Mouse (Mus musculus): ENCODE results near the gene Sik1. TPM values are rescaled to one million over a fixed set of nuclear protein-coding genes. Genes with fewer than 3 reads are reported as not detected.
A peak's percentile ranks its signal among the peaks of the same experiment; 100 is the strongest.

Gene Sik1
- polyA plus RNA-seq, 1 experiment from 2014 or later = 20.3 TPM

DNA sequence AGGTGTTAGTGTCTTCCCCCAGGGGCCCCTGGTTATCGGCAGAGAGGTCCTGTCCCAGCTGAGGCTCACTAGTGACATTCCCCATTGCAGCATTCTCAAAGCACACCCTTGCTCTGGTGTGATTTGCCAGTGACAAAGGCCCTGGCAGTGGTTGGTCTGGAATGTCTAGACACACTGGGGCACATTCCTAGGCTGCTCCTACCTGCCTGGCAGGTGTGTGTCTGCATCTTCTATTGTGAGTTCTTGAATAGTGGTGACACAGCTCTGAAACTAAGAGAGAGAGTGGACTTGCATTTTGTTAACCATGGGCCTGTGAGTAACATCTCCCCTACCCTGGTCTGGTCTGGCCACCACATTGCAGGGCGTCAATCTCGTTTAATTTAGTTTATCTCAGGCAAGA lies 41.1 kb upstream of the Sik1 start:
- Histone ChIP-seq H3K9me3 (ENCODE audit: control insufficient read depth, low read length) (no peaks in the 10 kb centered on the region), H3K27me3 (ENCODE audit: control insufficient read depth, insufficient read depth, low read length) (no peaks in the 10 kb centered on the region), H3K4me2 (ENCODE audit: low read length) (no peak overlapping the region), H3K36me3 (ENCODE audit: control insufficient read depth, insufficient read depth, low read length) (no peaks in the 10 kb centered on the region), H3K4me3 (ENCODE audit: control insufficient read depth in 1 of 2, insufficient read depth in 1 of 2, low read depth in 1 of 2, low read length in 2 of 2) (no peak overlapping the region), H3K9ac (ENCODE audit: low read length) (no peak overlapping the region), H3K4me1 (ENCODE audit: control insufficient read depth in 2 of 2, insufficient read depth in 2 of 2, low read length in 2 of 2) (peaks cover 29 to 37% of the 10 kb centered on the region in 2 experiments), H3K27ac (replicated peaks in 1 of 2; ENCODE audit: control insufficient read depth in 1 of 2, insufficient read depth in 1 of 2, low read depth in 2 of 2, low read length in 2 of 2) (no peak overlapping the region)
- ATAC-seq (ENCODE audit: insufficient number of reproducible peaks, insufficient read depth, low FRiP score, low read depth) = no peak
- 44% methylated on average over 3 of the region's 3 CpGs for WGBS

DNA sequence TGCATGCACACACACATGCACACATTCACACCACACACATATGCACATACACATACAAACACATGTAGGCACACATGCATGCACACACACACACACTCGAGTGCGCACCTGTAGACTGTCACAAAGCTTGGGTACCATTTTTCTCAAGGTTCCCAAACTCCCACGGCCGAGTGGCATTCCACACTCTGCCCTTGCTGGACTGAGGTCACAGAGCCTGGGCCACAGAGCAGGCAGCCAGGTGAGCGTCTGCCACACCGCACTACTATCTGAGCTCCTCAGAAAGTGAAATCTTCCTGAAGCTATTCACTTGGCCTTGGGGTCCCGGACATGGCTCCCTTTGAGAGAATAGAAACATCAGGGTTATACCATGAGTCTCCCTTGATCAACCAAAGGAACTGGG lies 40.7 kb upstream of the Sik1 start:
- Histone ChIP-seq H3K9me3 (ENCODE audit: control insufficient read depth, low read length) (no peaks in the 10 kb centered on the region), H3K27me3 (ENCODE audit: control insufficient read depth, insufficient read depth, low read length) (no peaks in the 10 kb centered on the region), H3K4me3 (ENCODE audit: control insufficient read depth in 1 of 2, insufficient read depth in 1 of 2, low read depth in 1 of 2, low read length in 2 of 2) (no peak overlapping the region), H3K4me2 (ENCODE audit: low read length) (no peak overlapping the region), H3K27ac (replicated peaks in 1 of 2; ENCODE audit: control insufficient read depth in 1 of 2, insufficient read depth in 1 of 2, low read depth in 2 of 2, low read length in 2 of 2) (no peak overlapping the region), H3K36me3 (ENCODE audit: control insufficient read depth, insufficient read depth, low read length) (no peaks in the 10 kb centered on the region), H3K9ac (ENCODE audit: low read length) (no peak overlapping the region), H3K4me1 (ENCODE audit: control insufficient read depth in 2 of 2, insufficient read depth in 2 of 2, low read length in 2 of 2) (peaks cover 29 to 37% of the 10 kb centered on the region in 2 experiments)
- WGBS = 84% methylated on average over 7 of the region's 7 CpGs
- ATAC-seq (ENCODE audit: insufficient number of reproducible peaks, insufficient read depth, low FRiP score, low read depth) = no peak

DNA sequence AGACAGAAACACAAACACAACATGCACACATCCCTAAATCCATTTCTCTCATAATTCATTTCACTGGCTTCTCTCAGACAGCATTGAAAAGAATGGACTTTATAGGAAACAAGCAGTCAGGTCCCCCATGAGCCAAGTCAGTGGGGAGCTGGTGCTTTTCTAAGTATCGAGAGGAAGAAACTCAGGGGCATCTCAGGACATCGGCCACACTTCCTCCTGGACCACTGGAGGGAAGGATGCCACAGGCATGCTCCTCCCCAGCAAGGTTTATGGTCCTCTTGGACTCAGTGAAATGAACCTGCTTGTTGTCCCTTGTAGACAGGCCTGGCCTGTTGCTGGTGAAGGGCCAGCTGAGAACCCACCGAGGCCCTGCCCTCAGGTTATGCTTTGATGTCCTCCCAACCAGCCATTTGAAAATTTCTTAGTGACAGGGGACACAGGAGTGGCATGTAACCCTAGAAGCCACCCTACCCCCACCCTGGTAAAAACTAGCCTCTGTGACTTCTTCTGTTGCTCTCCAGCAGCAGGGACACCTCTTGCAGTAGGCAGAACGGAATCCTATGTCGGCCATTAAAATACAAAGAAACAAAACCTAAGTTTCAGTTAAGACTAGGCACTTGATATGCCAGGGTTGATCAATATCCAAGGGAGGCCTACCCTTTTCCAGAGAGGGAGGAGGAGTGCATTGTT lies 37.9 kb upstream of the Sik1 start:
- no peak overlapping the region for H3K4me3 ChIP-seq (ENCODE audit: control insufficient read depth in 1 of 2, insufficient read depth in 1 of 2, low read depth in 1 of 2, low read length in 2 of 2)
- no peaks in the 10 kb centered on the region for H3K27me3 ChIP-seq (ENCODE audit: control insufficient read depth, insufficient read depth, low read length)
- no peak overlapping the region for H3K4me2 ChIP-seq (ENCODE audit: low read length)
- H3K36me3 ChIP-seq (ENCODE audit: control insufficient read depth, insufficient read depth, low read length) = no peaks in the 10 kb centered on the region
- peaks cover 50 to 62% of the 10 kb centered on the region in 2 experiments for H3K4me1 ChIP-seq (ENCODE audit: control insufficient read depth in 2 of 2, insufficient read depth in 2 of 2, low read length in 2 of 2)
- H3K9ac ChIP-seq (ENCODE audit: low read length) = no peak overlapping the region
- 68% methylated on average over 5 of the region's 5 CpGs for WGBS
- no peak for ATAC-seq (ENCODE audit: insufficient number of reproducible peaks, insufficient read depth, low FRiP score, low read depth)
- H3K27ac ChIP-seq (replicated peaks in 1 of 2; ENCODE audit: control insufficient read depth in 1 of 2, insufficient read depth in 1 of 2, low read depth in 2 of 2, low read length in 2 of 2) = peak overlapping the region; percentile 25 to 77; a peak in 3 of 4 replicates
- no peaks in the 10 kb centered on the region for H3K9me3 ChIP-seq (ENCODE audit: control insufficient read depth, low read length)

DNA sequence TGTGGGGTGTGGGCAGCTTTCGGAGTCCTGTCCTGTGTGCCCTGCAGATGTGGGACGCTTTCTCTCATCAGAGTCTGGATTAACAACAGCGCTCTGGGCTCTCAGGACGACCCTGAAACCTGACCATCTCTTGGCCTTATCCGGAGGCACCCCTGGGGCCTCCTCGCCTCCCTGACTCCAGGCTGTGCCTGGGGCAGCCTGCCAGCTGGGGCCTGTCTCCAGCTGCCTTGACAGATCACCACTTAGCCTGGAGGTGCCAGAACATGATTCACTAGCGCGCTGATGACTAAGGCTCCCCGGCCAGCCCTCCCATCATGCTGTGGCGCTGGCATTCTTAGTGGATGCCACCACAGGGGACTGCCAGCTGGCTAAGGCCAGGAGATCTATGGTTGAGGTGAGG lies 37.1 kb upstream of the Sik1 start:
- peak overlapping the region; percentile 17; the same call in 1 of the 2 replicates for H3K4me2 ChIP-seq (ENCODE audit: low read length)
- H3K9ac ChIP-seq (ENCODE audit: low read length) = no peak overlapping the region
- no peaks in the 10 kb centered on the region for H3K36me3 ChIP-seq (ENCODE audit: control insufficient read depth, insufficient read depth, low read length)
- H3K9me3 ChIP-seq (ENCODE audit: control insufficient read depth, low read length) = no peaks in the 10 kb centered on the region
- H3K27me3 ChIP-seq (ENCODE audit: control insufficient read depth, insufficient read depth, low read length) = no peaks in the 10 kb centered on the region
- H3K27ac ChIP-seq (replicated peaks in 1 of 2; ENCODE audit: control insufficient read depth in 1 of 2, insufficient read depth in 1 of 2, low read depth in 2 of 2, low read length in 2 of 2) = peak overlapping the region; percentile 25 to 77
- peaks cover 51 to 62% of the 10 kb centered on the region in 2 experiments for H3K4me1 ChIP-seq (ENCODE audit: control insufficient read depth in 2 of 2, insufficient read depth in 2 of 2, low read length in 2 of 2)
- WGBS = 11% methylated on average over 10 of the region's 10 CpGs
- ATAC-seq (ENCODE audit: insufficient number of reproducible peaks, insufficient read depth, low FRiP score, low read depth) = peak; percentile 85
- no peak overlapping the region for H3K4me3 ChIP-seq (ENCODE audit: control insufficient read depth in 1 of 2, insufficient read depth in 1 of 2, low read depth in 1 of 2, low read length in 2 of 2)

DNA sequence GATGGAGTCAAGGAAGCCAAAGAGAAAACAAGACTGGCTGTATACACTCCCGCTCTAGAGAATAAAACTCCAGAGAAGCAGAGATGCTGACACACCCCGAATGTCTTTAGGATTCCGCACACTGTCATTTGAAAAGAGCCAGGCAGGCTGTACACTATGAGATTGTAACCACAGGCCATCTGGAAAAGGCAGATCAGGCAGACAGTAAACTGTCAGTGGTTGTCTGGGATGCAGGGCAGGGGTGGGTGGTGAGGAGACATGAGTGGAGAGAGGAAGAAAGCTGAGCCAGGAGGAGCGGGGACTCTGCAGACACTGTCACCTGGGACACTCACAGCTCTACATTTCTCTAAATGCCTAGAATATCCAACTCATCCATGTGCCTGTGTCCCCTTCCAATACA lies 36.3 kb upstream of the Sik1 start:
- WGBS = 63% methylated on average over 4 of the region's 4 CpGs
- Histone ChIP-seq H3K4me3 (ENCODE audit: control insufficient read depth in 1 of 2, insufficient read depth in 1 of 2, low read depth in 1 of 2, low read length in 2 of 2) (no peak overlapping the region), H3K4me2 (ENCODE audit: low read length) (no peak overlapping the region), H3K27ac (replicated peaks in 1 of 2; ENCODE audit: control insufficient read depth in 1 of 2, insufficient read depth in 1 of 2, low read depth in 2 of 2, low read length in 2 of 2) (0 out of 4 replicates have a peak overlapping the region, but pooled peaks of 1 of the 2 experiments have one; percentile 1), H3K9me3 (ENCODE audit: control insufficient read depth, low read length) (no peaks in the 10 kb centered on the region), H3K36me3 (ENCODE audit: control insufficient read depth, insufficient read depth, low read length) (no peaks in the 10 kb centered on the region), H3K9ac (ENCODE audit: low read length) (no peak overlapping the region), H3K27me3 (ENCODE audit: control insufficient read depth, insufficient read depth, low read length) (no peaks in the 10 kb centered on the region), H3K4me1 (ENCODE audit: control insufficient read depth in 2 of 2, insufficient read depth in 2 of 2, low read length in 2 of 2) (peaks cover 51 to 54% of the 10 kb centered on the region in 2 experiments)
- no peak for ATAC-seq (ENCODE audit: insufficient number of reproducible peaks, insufficient read depth, low FRiP score, low read depth)

DNA sequence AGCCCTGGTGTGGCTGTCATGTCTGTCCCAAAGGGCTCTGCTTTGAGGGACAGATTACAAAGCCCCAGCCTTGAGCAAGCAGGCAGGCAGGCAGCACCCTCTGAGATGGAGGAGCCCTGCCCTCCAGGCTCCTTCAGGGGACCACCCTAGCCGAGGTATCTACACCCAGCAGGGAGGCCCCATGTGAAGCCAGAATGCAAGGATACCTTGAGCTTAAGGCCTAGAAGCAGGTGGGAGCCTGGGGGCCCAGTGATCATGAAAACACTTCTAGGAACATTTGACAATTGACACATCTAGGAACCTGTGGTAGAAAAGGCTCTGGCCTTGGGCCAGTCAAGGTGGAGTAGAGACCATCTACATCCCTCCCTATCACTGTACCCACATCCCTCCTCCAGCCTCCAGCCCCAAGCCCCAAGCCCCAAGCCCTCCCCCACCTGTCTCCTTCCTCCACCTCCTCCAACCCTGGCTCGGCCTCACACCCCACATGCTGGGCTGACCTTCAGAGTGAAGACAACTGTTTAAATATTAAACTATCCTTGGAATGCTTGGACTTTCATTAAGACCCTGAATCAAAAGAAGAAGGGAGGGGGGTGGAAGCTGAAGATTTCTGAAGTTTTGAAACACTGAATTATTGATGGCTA lies 34.8 kb upstream of the Sik1 start:
- no peaks in the 10 kb centered on the region for H3K9me3 ChIP-seq (ENCODE audit: control insufficient read depth, low read length)
- H3K9ac ChIP-seq (ENCODE audit: low read length) = no peak overlapping the region
- no peak overlapping the region for H3K4me2 ChIP-seq (ENCODE audit: low read length)
- 49% methylated on average over 2 of the region's 2 CpGs for WGBS
- no peak for ATAC-seq (ENCODE audit: insufficient number of reproducible peaks, insufficient read depth, low FRiP score, low read depth)
- no peaks in the 10 kb centered on the region for H3K36me3 ChIP-seq (ENCODE audit: control insufficient read depth, insufficient read depth, low read length)
- H3K27ac ChIP-seq (replicated peaks in 1 of 2; ENCODE audit: control insufficient read depth in 1 of 2, insufficient read depth in 1 of 2, low read depth in 2 of 2, low read length in 2 of 2) = peak overlapping the region; percentile 36 to 57; a peak in 3 of 4 replicates
- no peak overlapping the region for H3K4me3 ChIP-seq (ENCODE audit: control insufficient read depth in 1 of 2, insufficient read depth in 1 of 2, low read depth in 1 of 2, low read length in 2 of 2)
- H3K4me1 ChIP-seq (ENCODE audit: control insufficient read depth in 2 of 2, insufficient read depth in 2 of 2, low read length in 2 of 2) = peaks cover 45 to 48% of the 10 kb centered on the region in 2 experiments
- no peaks in the 10 kb centered on the region for H3K27me3 ChIP-seq (ENCODE audit: control insufficient read depth, insufficient read depth, low read length)

DNA sequence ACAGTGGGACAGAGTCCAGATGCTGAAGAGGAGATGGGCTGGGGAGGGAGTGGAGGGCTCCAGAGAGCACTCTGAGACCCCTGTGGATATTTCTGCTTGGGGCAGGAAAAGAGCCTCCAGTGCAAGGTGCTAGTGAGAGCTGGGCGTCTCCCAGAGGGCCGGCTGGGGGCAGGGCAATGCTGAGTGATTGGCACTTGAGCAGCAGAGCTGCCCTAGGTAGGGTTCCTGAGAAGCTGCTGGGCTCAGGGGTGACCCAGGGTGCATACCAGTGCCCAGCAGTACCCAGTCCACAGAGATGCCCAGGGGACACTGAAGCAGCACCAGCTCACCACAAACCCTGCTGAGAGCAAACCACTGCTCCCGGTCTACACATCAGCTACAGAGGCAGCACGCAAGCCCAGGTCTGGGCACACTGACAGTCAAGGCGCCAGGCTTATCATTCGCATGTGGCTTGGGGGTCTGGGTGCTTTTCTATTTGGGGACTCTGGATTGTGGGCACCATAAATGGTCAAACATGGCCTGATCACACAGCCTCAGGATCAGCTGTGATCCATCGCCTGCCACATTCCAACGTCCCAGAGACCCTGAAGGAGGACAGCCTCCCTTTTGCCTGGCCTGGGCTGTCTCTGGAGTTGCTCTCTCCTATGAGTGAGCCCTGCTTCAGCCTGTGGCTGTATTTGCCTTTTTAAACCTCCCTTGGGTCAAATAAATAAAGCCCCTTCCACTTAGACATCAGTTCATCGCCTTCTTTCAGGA lies 34.0 kb upstream of the Sik1 start:
- no peak overlapping the region for H3K4me2 ChIP-seq (ENCODE audit: low read length)
- no peaks in the 10 kb centered on the region for H3K36me3 ChIP-seq (ENCODE audit: control insufficient read depth, insufficient read depth, low read length)
- peaks cover 45 to 48% of the 10 kb centered on the region in 2 experiments for H3K4me1 ChIP-seq (ENCODE audit: control insufficient read depth in 2 of 2, insufficient read depth in 2 of 2, low read length in 2 of 2)
- peak overlapping the region; percentile 36 to 57 for H3K27ac ChIP-seq (replicated peaks in 1 of 2; ENCODE audit: control insufficient read depth in 1 of 2, insufficient read depth in 1 of 2, low read depth in 2 of 2, low read length in 2 of 2)
- 0 out of 2 replicates have a peak, but pooled peaks have one; percentile 41 for ATAC-seq (ENCODE audit: insufficient number of reproducible peaks, insufficient read depth, low FRiP score, low read depth)
- H3K27me3 ChIP-seq (ENCODE audit: control insufficient read depth, insufficient read depth, low read length) = no peaks in the 10 kb centered on the region
- H3K9me3 ChIP-seq (ENCODE audit: control insufficient read depth, low read length) = no peaks in the 10 kb centered on the region
- peak overlapping the region; percentile 52; the same call in 1 of the 2 replicates for H3K9ac ChIP-seq (ENCODE audit: low read length)
- WGBS = 27% methylated on average over 9 of the region's 9 CpGs
- no peak overlapping the region for H3K4me3 ChIP-seq (ENCODE audit: control insufficient read depth in 1 of 2, insufficient read depth in 1 of 2, low read depth in 1 of 2, low read length in 2 of 2)

Measured in heart, embryonic 14.5 days (tissue).